Mouse (Mus musculus) bone marrow macrophage, adult 2 months (primary cell): ENCODE measurements around the gene Prss16.

Experiments used
- CTCF ChIP-seq: IDR thresholded peaks from 2 replicates; pipeline ENCODE4 v1.5.1; 2012; ENCODE audit warnings: low read depth, mild to moderate bottlenecking, low read length, moderate library complexity
- POLR2A ChIP-seq: IDR thresholded peaks from 2 replicates; pipeline ENCODE4 v1.6.1; 2012; ENCODE audit warnings: mild to moderate bottlenecking, low read depth, low read length, borderline replicate concordance

GRCm38 (mm10) chr13:22053754-22054153, 44.2 kb upstream of the Prss16 start:
- TF ChIP-seq POLR2A (no peak), CTCF (no peak)
